In the genomic region with DNA sequence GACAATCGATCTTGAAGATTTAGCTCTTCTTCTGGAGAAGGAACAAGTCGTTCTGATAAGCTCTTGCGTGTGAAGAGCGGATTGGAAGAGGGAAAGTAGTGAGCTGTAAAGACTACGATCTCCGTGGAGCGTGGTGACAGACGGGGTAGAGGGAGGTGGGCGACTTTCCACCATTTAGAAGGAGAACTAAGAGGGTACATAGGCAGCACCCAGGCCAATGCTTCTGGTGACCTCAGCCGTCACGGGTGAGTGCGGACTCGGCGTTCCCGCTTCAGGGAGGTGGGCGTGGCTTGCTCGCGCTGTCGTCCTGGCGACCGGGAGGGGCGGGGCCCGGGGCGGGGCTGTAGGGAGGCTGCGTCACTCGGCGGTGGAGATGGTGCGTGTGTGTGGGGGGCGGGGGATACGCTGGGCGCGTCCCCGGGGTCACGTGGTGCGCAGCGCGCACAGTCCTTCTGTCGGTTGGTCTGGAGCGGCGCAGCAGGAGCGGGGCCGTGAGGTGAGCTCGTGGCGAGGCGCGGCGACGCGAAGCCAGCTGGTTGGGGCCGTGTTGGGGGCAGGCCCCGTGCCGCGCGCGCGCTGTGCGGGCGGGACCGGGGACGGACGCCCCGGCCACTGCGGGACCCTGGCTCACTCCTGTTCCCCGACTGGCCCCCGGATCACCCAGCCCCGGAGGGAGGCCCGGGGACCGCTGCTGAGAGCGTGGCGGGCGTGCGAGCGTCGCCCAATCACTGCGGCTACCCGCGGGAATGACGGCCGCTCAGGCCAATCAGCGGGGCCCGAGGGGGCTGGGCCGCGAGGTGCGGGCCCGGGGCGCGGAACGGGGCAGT, we compare ENCODE assay signal across 8 mouse cellular contexts. TPM values are rescaled to one million over a fixed set of nuclear protein-coding genes. Genes with fewer than 3 reads are reported as not detected.
DNase-seq lines count a peak whose midpoint lies in the region; ATAC-seq and TF ChIP-seq lines count a peak whose summit lies in the region.

Gene Phf20 (plus strand): TSS at position 165 of the 827 bp plus-strand sequence.

- H3K4me1 ChIP-seq in G1E (ENCODE audit: insufficient read depth, low read depth, low read length): peaks cover 40% of the 10 kb centered on the region
- H3K4me1 ChIP-seq in forebrain, postnatal 0 days (ENCODE audit: insufficient read depth): peaks cover 7% of the 10 kb centered on the region; the same call in 1 of the 2 replicates
- H3K4me1 ChIP-seq in lung, embryonic 16.5 days (replicated peaks; ENCODE audit: control insufficient read depth, insufficient read depth, low read length): peaks cover 25% of the 10 kb centered on the region

- H3K9ac ChIP-seq in forebrain, postnatal 0 days: peak within 1 kb of the TSS; percentile 90
- peak within 1 kb of the TSS; percentile 78 for H3K9ac ChIP-seq in lung, embryonic 16.5 days (ENCODE audit: low read length)

- TF ChIP-seq CTCF in G1E (IDR thresholded peaks at IDR 0.05; ENCODE audit: low read depth, low read length): no peak
- 0 out of 2 replicates have a peak, but pooled peaks have one; percentile 3 for TF ChIP-seq CTCF in forebrain, postnatal 0 days (IDR thresholded peaks at IDR 0.05; ENCODE audit: low read depth)

- no peaks in the 10 kb centered on the region for H3K27me3 ChIP-seq in G1E (ENCODE audit: insufficient read depth, low read length)
- H3K27me3 ChIP-seq in forebrain, postnatal 0 days (ENCODE audit: insufficient read depth, low read length): no peaks in the 10 kb centered on the region
- no peaks in the 10 kb centered on the region for H3K27me3 ChIP-seq in lung, embryonic 16.5 days (ENCODE audit: control insufficient read depth, insufficient read depth, low read depth, low read length)

- H3K4me3 ChIP-seq in G1E (ENCODE audit: low read depth, low read length): peak within 1 kb of the TSS; percentile 82
- H3K4me3 ChIP-seq in forebrain, postnatal 0 days (ENCODE audit: low read depth, low read length): peak within 1 kb of the TSS; percentile 80
- peak within 1 kb of the TSS; percentile 68 for H3K4me3 ChIP-seq in lung, embryonic 16.5 days (ENCODE audit: low read length)

- DNase-seq in G1E (ENCODE audit: low spot score): peak; percentile 96
- peak; percentile 98 to 99 for DNase-seq in cerebellum, adult 18-20 months
- peak; percentile 97 for DNase-seq in forebrain, postnatal 0 days
- DNase-seq in heart, postnatal 4 days: peak; percentile 99
- peak; percentile 93 for DNase-seq in layer of hippocampus, adult 9-10 months (ENCODE audit: low spot score)
- peak; percentile 96 for DNase-seq in ovary, postnatal 10 days (ENCODE audit: low spot score)
- peak; percentile 97 to 99 for DNase-seq in thymus, postnatal 10 days (ENCODE audit: low spot score in 2 of 2)

- H3K27ac ChIP-seq in forebrain, postnatal 0 days (ENCODE audit: low read depth, low read length): peak within 1 kb of the TSS; percentile 99
- peak within 1 kb of the TSS; percentile 95 for H3K27ac ChIP-seq in lung, embryonic 16.5 days (ENCODE audit: low read length)

- H3K4me2 ChIP-seq in forebrain, postnatal 0 days (ENCODE audit: low read depth): peak within 1 kb of the TSS; percentile 47
- H3K4me2 ChIP-seq in lung, embryonic 16.5 days (ENCODE audit: low read depth, low read length): peak within 1 kb of the TSS; percentile 84

- H3K36me3 ChIP-seq in G1E (replicated peaks): peaks cover 24% of the 10 kb centered on the region
- 0 out of 2 replicates have a peak, but pooled peaks cover 4% of the 10 kb centered on the region for H3K36me3 ChIP-seq in forebrain, postnatal 0 days (ENCODE audit: insufficient read depth)
- peaks cover 2% of the 10 kb centered on the region; the same call in 1 of the 2 replicates for H3K36me3 ChIP-seq in lung, embryonic 16.5 days (ENCODE audit: control insufficient read depth, insufficient read depth, low read length)

- no peaks in the 10 kb centered on the region for H3K9me3 ChIP-seq in G1E (replicated peaks)
- H3K9me3 ChIP-seq in forebrain, postnatal 0 days (ENCODE audit: low read length): no peaks in the 10 kb centered on the region
- H3K9me3 ChIP-seq in lung, embryonic 16.5 days (ENCODE audit: control insufficient read depth, low read length): no peaks in the 10 kb centered on the region

- 0% methylated on average over 72 of the region's 88 CpGs for WGBS in forebrain, postnatal 0 days
- WGBS in lung, embryonic 16.5 days: 0% methylated on average over 59 of the region's 88 CpGs

- ATAC-seq in G1E (ENCODE audit: extremely low read depth, insufficient number of reproducible peaks, low FRiP score, poor library complexity, severe bottlenecking): peak; percentile 80
- ATAC-seq in forebrain, postnatal 0 days: peak; percentile 97
- peak; percentile 99 for ATAC-seq in lung, embryonic 16.5 days (ENCODE audit: low read depth)

RNA-seq across cellular contexts. Expression of gene Phf20, which starts in this region (rescaled TPM):
- total RNA-seq in G1E (2014; fragmentation: Nextera tagmentation) (63.5 and 63.9 TPM in 2 replicates), G1E (2017) (45.8 and 48.2 TPM in 2 replicates)
- polyA plus RNA-seq in G1E (2012): 29.5 and 37.8 TPM in 2 replicates
- total RNA-seq in forebrain, postnatal 0 days (2014; rRNA removed): 45.9 and 57.1 TPM in 2 replicates
- polyA plus RNA-seq in forebrain, postnatal 0 days (2015; fragmentation: Nextera tagmentation; extraction: Ambion mirVana): 111 and 148 TPM in 2 replicates
- 10 to 100 TPM; 20.5 to 21.3 TPM for total RNA-seq in heart, postnatal 4 days (2021)
- polyA plus RNA-seq in lung, embryonic 16.5 days (2015; fragmentation: Nextera tagmentation; extraction: Ambion mirVana): 62.8 and 70.6 TPM in 2 replicates

Comparison
In these comparisons a context has a peak if more than half of its experiments do, and no peak if none do; other contexts are left out.
1. Peak in every context shown above with its lines: DNase-seq, ATAC-seq, H3K4me3 ChIP-seq and H3K27ac ChIP-seq.